Mouse (Mus musculus) ES-E14 (cell line): Measurements from ENCODE around the gene Alg12. TPM values are rescaled to one million over a fixed set of nuclear protein-coding genes. Genes with fewer than 3 reads are reported as not detected.

Experiments
- DNase-seq: peaks from one replicate; pipeline ENCODE4 v3.0.0-alpha.2; 2013; ENCODE audit warnings: low read depth, low spot score
- H3K27ac ChIP-seq: 2 replicates; pipeline ENCODE4 v1.5.1; 2012; ENCODE audit warnings: low read depth, mild to moderate bottlenecking, low read length, moderate library complexity, mixed read lengths; ENCODE audit not compliant: poor library complexity, insufficient read depth, severe bottlenecking
- H3K36me3 ChIP-seq: 2 replicates; pipeline ENCODE4 v1.6.1; 2012; ENCODE audit warnings: mild to moderate bottlenecking, low read length, moderate library complexity, mixed read lengths; ENCODE audit not compliant: control insufficient read depth, poor library complexity, insufficient read depth, severe bottlenecking
- H3K4me1 ChIP-seq, 2 experiments: fragments of 150-350 bp in 1 of 2; sonication (generic) in 1 of 2; 2 replicates each; pipeline ENCODE4 v1.6.1; 2012; ENCODE audit warnings: low read length in 2 of 2, mild to moderate bottlenecking in 1 of 2, mixed read lengths in 1 of 2; ENCODE audit not compliant: control insufficient read depth in 2 of 2, insufficient read depth in 2 of 2, poor library complexity in 1 of 2
- H3K4me3 ChIP-seq, 2 experiments: fragments of 150-350 bp in 1 of 2; sonication (generic) in 1 of 2; 2 replicates each; pipeline ENCODE4 v1.5.1; 2012; ENCODE audit warnings: low read length in 2 of 2, low read depth in 1 of 2, mild to moderate bottlenecking in 1 of 2, mixed read lengths in 1 of 2; ENCODE audit not compliant: insufficient read depth in 1 of 2, poor library complexity in 1 of 2, severe bottlenecking in 1 of 2
- H3K9ac ChIP-seq: 2 replicates; pipeline ENCODE4 v1.6.1; 2012; ENCODE audit warnings: low read depth, mild to moderate bottlenecking, low read length, mixed read lengths; ENCODE audit not compliant: poor library complexity, insufficient read depth, severe bottlenecking
- H3K9me3 ChIP-seq: fragments of 150-350 bp; sonication (generic); 2 replicates; pipeline ENCODE4 v1.6.1; 2012; ENCODE audit warnings: low read depth, mild to moderate bottlenecking, low read length; ENCODE audit not compliant: control insufficient read depth, insufficient read depth
- CHD2 ChIP-seq: IDR thresholded peaks from 2 replicates; pipeline ENCODE4 v1.6.1; 2014; ENCODE audit warnings: mild to moderate bottlenecking, low read depth, low read length, inconsistent platforms
- HCFC1 ChIP-seq: IDR thresholded peaks from 2 replicates; pipeline ENCODE4 v1.6.1; 2012; ENCODE audit warnings: low read length, inconsistent platforms, borderline replicate concordance; ENCODE audit not compliant: insufficient read depth
- MAFK ChIP-seq: IDR thresholded peaks from 2 replicates; pipeline ENCODE4 v1.6.1; 2014; ENCODE audit warnings: mild to moderate bottlenecking, low read depth, low read length, inconsistent platforms; ENCODE audit not compliant: insufficient read depth
- ZC3H11A ChIP-seq: IDR thresholded peaks from 2 replicates; pipeline ENCODE4 v1.6.1; 2012; ENCODE audit warnings: low read depth, mild to moderate bottlenecking, inconsistent platforms, low read length, borderline replicate concordance
- ZNF384 ChIP-seq: IDR thresholded peaks from 2 replicates; pipeline ENCODE4 v1.6.1; 2012; ENCODE audit warnings: low read depth, low read length, inconsistent platforms
- in situ Hi-C, 2 experiments: fragments of 600-800 bp; cut with MboI; formaldehyde crosslinking; loops; one replicate each; pipeline ENCODE4 v1.15.1; 2025; ENCODE audit warnings: low sequenced_read_pairs in 2 of 2, inconsistent platforms in 1 of 2; ENCODE audit not compliant: unreplicated experiment in 2 of 2
- total RNA-seq: library from RNA; depleted of rRNA; stranded (reverse); fragments of 300-350 nt; gene quantifications from 2 replicates; pipeline ENCODE4 v1.2.3, GENCODE M21; 2012

The Alg12 gene
- total RNA-seq, 1 experiment, result 17.8 TPM

DNA sequence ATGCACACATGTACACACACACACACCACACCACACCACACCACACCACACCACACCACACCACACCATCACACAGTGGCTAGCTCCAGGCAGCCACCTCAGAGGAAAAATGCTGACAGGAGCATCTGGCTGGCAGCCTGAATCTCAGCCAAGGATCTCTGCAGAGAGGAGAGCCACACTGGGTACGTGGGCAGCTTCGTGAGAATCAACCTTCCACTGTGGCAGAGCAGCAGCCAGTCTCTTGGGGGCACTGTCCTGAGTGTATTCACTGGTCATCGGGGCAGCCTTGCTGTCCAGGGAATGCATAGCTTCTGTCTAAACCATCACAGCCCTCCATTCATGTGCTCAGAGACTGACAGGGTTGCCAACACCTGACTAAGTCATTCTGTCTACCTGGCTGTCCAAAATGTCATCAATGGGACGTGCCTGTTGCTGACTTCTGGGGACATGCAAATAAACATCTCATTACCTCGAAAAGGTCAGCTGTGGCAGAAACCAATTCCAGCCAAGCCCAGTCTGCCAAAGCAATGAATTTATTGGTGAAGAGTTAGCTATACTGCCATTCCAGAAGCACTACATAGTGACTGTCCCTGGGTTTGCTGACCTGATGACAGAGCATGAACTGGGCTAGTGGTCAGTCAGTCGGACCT is 10.8 kb upstream of the Alg12 start:
- H3K4me1 ChIP-seq, result peaks cover 0 to 5% of the 10 kb centered on the region in 2 experiments; a peak in 1 of 4 replicates
- peaks cover 9% of the 10 kb centered on the region for H3K36me3 ChIP-seq

DNA sequence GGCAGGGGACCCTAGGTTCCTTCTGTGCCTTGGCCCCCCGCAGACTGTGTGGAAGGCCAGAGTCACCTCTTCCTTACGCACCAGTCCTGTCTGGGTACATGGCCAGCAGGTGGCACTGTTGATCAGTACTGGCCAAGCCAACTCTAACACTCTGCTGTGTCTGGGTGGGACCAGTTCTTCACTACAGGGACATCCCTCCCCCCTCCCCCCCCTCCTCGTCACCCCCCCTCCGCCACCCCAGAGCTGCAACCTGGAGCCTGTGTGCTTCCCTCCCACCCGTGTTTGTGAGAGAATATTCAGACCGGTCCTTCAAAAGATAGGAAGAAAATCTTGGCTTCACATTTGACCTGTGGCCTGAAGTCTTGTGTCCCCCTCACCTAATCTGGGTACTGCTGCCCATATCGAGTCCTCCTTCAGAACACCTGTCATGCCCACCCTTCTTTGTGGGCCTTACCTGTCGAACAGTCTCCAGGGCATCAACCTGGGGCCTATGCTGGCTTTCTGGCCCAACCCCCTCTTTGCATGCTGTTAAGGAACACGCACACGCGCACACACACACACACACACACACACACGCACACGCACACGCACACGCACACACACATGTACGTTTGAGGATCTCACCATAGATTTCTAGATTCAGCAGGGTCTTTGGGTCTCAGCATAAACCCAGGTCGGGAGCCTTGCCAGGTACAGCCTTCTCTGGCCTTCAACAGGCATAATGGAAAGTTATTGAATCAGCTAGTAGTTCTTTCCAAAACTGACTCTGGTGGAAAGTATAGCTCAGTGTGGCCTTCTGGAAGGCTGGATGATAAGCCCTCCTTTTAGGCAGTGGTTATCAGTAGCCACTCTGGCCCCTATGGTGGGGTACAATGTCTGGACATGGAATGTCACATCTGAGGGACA is 9.9 kb upstream of the Alg12 start:
- in situ Hi-C loops, result loop anchor here (5.0 to 10.0 kb wide), 2 partner anchors 93 to 96 kb away; no protein-coding TSS in a partner anchor
- peaks cover 0 to 5% of the 10 kb centered on the region in 2 experiments; a peak in 1 of 4 replicates for H3K4me1 ChIP-seq
- H3K9me3 ChIP-seq, result no peaks in the 10 kb centered on the region
- no peak overlapping the region for H3K4me3 ChIP-seq
- TF ChIP-seq ZC3H11A, result peak; percentile 93
- no peak for TF ChIP-seq ZNF384
- no peak for TF ChIP-seq MAFK
- TF ChIP-seq HCFC1, result no peak
- no peak for TF ChIP-seq CHD2
- no peak overlapping the region for H3K27ac ChIP-seq
- H3K9ac ChIP-seq, result no peak overlapping the region
- DNase-seq, result peak; percentile 74
- H3K36me3 ChIP-seq, result peaks cover 17% of the 10 kb centered on the region

More for the DNA sequence above, 10.8 kb upstream of the Alg12 start:
- in situ Hi-C loops, result loop anchor here (5.0 to 10.0 kb wide), 2 partner anchors 92 to 95 kb away; no protein-coding TSS in a partner anchor
- H3K4me3 ChIP-seq, result no peak overlapping the region
- DNase-seq, result no peak
- TF ChIP-seq HCFC1 (no peak), ZC3H11A (no peak), MAFK (no peak), ZNF384 (no peak), CHD2 (no peak)
- no peak overlapping the region for H3K9ac ChIP-seq
- no peaks in the 10 kb centered on the region for H3K9me3 ChIP-seq
- H3K27ac ChIP-seq, result no peak overlapping the region

DNA sequence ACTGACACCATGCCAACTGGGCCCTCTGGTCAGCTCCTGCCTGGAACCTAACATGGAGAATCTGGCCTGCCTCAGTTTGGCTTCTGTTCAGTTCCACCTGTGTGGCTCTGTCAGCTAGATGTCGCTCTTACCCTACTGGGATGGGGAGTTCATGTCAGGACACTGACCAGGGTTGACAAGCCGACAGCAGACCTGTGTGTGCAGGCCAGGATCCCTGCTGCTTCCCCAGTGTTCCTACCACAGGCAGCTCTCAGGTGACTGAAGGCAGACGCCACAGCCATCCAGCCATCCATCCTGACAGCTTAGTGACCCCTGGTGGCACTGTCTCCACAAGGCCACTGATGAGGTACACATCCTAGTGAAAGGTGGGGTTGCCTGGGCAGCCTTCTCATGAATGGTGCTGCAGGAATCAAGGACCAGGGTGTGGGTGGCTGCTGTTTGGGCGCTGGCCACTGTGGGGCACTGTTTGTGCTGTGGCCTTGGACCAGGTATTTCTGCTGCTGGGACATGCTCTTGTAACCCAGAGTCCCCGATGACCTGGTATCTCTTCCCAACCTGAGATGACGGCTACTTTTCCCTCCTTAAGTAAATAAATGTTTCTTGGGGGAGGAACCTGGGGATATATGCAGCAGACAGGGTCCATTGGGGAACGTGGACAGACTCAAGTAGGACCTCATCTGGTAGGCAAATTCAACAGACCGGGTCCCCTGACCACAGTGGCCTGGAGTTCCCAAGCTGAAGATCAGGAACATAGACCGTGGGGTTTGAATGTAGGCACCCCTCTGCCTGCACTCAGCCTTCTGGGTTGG is 9.1 kb upstream of the Alg12 start:
- in situ Hi-C loops, result loop anchor here (5.0 to 10.0 kb wide), 2 partner anchors 94 to 97 kb away; no protein-coding TSS in a partner anchor
- no peak for TF ChIP-seq CHD2
- peak; percentile 71; the same call in 1 of the 2 replicates for TF ChIP-seq ZC3H11A
- Histone ChIP-seq H3K4me3 (no peak overlapping the region), H3K9me3 (no peaks in the 10 kb centered on the region), H3K27ac (no peak overlapping the region), H3K9ac (no peak overlapping the region), H3K36me3 (peaks cover 26% of the 10 kb centered on the region), H3K4me1 (peaks cover 0 to 5% of the 10 kb centered on the region in 2 experiments; a peak in 1 of 4 replicates)
- peak; percentile 71 for DNase-seq

DNA sequence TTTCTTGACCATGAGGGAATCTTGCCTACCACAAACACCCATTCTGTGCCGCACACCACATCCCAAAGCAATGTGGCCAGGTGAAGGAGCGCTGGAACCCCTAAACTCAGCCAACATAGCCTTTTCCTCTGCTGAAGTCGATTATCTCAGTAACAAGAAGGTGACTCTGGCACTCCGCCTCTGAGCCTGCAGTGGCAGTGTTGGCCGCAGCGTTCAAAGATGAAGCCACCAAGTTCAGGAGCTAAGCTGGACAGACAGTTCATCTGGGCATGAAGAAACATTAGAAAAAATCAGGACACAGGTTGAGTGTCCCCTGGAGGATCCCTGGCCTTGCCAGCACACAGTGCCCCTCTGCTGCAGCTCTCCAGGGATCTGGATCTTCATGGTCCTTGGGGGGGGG is 8.3 kb upstream of the Alg12 start:
- H3K27ac ChIP-seq, result no peak overlapping the region
- H3K4me1 ChIP-seq, result peaks cover 0 to 3% of the 10 kb centered on the region in 2 experiments; a peak in 1 of 4 replicates
- H3K9me3 ChIP-seq, result no peaks in the 10 kb centered on the region
- H3K36me3 ChIP-seq, result peaks cover 33% of the 10 kb centered on the region
- in situ Hi-C loops, result loop anchor here (5.0 to 10.0 kb wide), 2 partner anchors 95 to 97 kb away; no protein-coding TSS in a partner anchor
- no peak overlapping the region for H3K9ac ChIP-seq
- TF ChIP-seq CHD2 (no peak), MAFK (no peak), ZNF384 (no peak), ZC3H11A (no peak), HCFC1 (no peak)
- DNase-seq, result no peak
- H3K4me3 ChIP-seq, result no peak overlapping the region
